Mouse (Mus musculus) intestine, postnatal 0 days (tissue): ENCODE data around the gene Gm17018. TPM values are rescaled to one million over a fixed set of nuclear protein-coding genes. Genes with fewer than 3 reads are reported as not detected.

ENCODE experiments used
- ATAC-seq: fragments of 200-750 bp; cut with Nextera tagmentation; 2 replicates; pipeline ENCODE4 v1.8.0; 2017; ENCODE audit warnings: mild to moderate bottlenecking, moderate TSS enrichment, moderate library complexity
- H3K27ac ChIP-seq: fragments of 300-500 bp; sonication (generic); 2 replicates; pipeline ENCODE4 v1.5.1; 2014; ENCODE audit warnings: mild to moderate bottlenecking, low read depth, low read length, moderate library complexity
- H3K27me3 ChIP-seq: fragments of 300-500 bp; sonication (generic); replicated peaks from 2 replicates; pipeline ENCODE4 v1.6.1; 2014; ENCODE audit warnings: low read length, mixed read lengths; ENCODE audit not compliant: control insufficient read depth, insufficient read depth
- H3K36me3 ChIP-seq: fragments of 300-500 bp; sonication (generic); 2 replicates; pipeline ENCODE4 v1.6.1; 2014; ENCODE audit warnings: mild to moderate bottlenecking, moderate library complexity; ENCODE audit not compliant: control insufficient read depth, insufficient read depth
- H3K4me1 ChIP-seq: fragments of 300-500 bp; sonication (generic); replicated peaks from 2 replicates; pipeline ENCODE4 v1.6.1; 2014; ENCODE audit warnings: antibody characterized with exemption, low read length, mixed read lengths; ENCODE audit not compliant: control insufficient read depth, insufficient read depth
- H3K4me2 ChIP-seq: fragments of 300-500 bp; sonication (generic); replicated peaks from 2 replicates; pipeline ENCODE4 v1.6.1; 2014; ENCODE audit warnings: low read depth, mild to moderate bottlenecking, moderate library complexity
- H3K4me3 ChIP-seq: fragments of 300-500 bp; sonication (generic); 2 replicates; pipeline ENCODE4 v1.5.1; 2014; ENCODE audit warnings: low read depth, low read length
- H3K9ac ChIP-seq: fragments of 300-500 bp; sonication (generic); 2 replicates; pipeline ENCODE4 v1.6.1; 2014; ENCODE audit warnings: mild to moderate bottlenecking, low read depth, low read length
- H3K9me3 ChIP-seq: fragments of 300-500 bp; sonication (generic); 2 replicates; pipeline ENCODE4 v1.6.1; 2016; ENCODE audit warnings: mixed run types; ENCODE audit not compliant: control insufficient read depth
- CTCF ChIP-seq: sonication (generic); IDR thresholded peaks from 2 replicates; pipeline ENCODE4 v1.5.1; 2016; ENCODE audit warnings: low read depth, mild to moderate bottlenecking, control low read depth, antibody characterized with exemption, moderate library complexity
- WGBS: fragments of 180-500 bp; shearing (Covaris S2); extraction: QIAGEN DNeasy Blood & Tissue Kit; methylation state at CpG from one replicate; pipeline ENCODE4 v1.1.7; 2014; 5-methylcytosine and 5-hydroxymethylcytosine counted together
- polyA plus RNA-seq: library from polyadenylated mRNA; unstranded; fragments of >200 nt; fragmentation: Nextera tagmentation; extraction: Ambion mirVana; gene quantifications from 2 replicates; pipeline ENCODE4 v1.2.1, GENCODE M21; 2015

Gene Gm17018
- polyA plus RNA-seq, 1 experiment from 2014 or later: 24.7 TPM

DNA sequence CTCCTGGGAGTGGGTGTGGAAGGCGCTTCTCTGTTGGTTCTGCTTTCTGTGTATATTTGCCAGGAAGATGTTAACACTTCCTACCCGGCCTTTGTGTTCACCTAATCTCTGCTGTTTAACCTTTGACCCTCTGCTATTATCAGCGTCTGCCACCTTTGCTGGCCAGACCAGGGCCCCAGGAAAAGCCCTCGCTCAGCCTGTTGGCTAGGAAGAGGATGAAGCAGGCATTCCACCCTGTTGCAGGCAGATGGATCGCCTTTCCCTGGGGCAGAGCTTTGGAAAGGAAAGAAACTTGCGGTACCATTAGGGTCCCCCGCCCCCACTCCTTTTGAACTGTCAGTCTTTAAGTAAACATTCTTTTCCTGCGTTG is 15.2 kb downstream of the Gm17018 start:
- 10% methylated on average over 8 of the region's 8 CpGs for WGBS
- Histone ChIP-seq H3K4me1 (peaks cover 16% of the 10 kb centered on the region; the same call in 1 of the 2 replicates), H3K9ac (0 out of 2 replicates have a peak overlapping the region, but pooled peaks have one; percentile 18), H3K36me3 (peaks cover 43% of the 10 kb centered on the region), H3K4me3 (no peak overlapping the region), H3K9me3 (no peaks in the 10 kb centered on the region), H3K27ac (peak overlapping the region; percentile 52), H3K27me3 (no peaks in the 10 kb centered on the region), H3K4me2 (peak overlapping the region; percentile 42)
- TF ChIP-seq CTCF: no peak
- ATAC-seq: peak; percentile 69

- 60% methylated on average over 14 of the region's 14 CpGs for WGBS
- H3K27me3 ChIP-seq: no peaks in the 10 kb centered on the region
- no peak overlapping the region for H3K4me3 ChIP-seq
- no peak overlapping the region for H3K9ac ChIP-seq
- no peak overlapping the region; the same call in 1 of the 2 replicates for H3K4me2 ChIP-seq
- no peaks in the 10 kb centered on the region for H3K9me3 ChIP-seq
- no peak for ATAC-seq
- H3K4me1 ChIP-seq: peaks cover 16% of the 10 kb centered on the region; the same call in 1 of the 2 replicates
- H3K27ac ChIP-seq: no peak overlapping the region
- H3K36me3 ChIP-seq: peaks cover 39% of the 10 kb centered on the region
- TF ChIP-seq CTCF: no peak
Observed at GRCm38 (mm10) chr19:45577141-45577750, 16.8 kb downstream of the Gm17018 start.

GRCm38 (mm10) chr19:45578976-45579375 is 18.6 kb downstream of the Gm17018 start:
- Histone ChIP-seq H3K4me1 (peaks cover 16% of the 10 kb centered on the region; the same call in 1 of the 2 replicates), H3K27ac (no peak overlapping the region), H3K9me3 (no peaks in the 10 kb centered on the region), H3K27me3 (no peaks in the 10 kb centered on the region), H3K4me3 (no peak overlapping the region), H3K9ac (no peak overlapping the region), H3K4me2 (no peak overlapping the region), H3K36me3 (peaks cover 29% of the 10 kb centered on the region)
- whole genome bisulfite sequencing: 80% methylated on average over 12 of the region's 12 CpGs
- no peak for ATAC-seq
- TF ChIP-seq CTCF: no peak

DNA sequence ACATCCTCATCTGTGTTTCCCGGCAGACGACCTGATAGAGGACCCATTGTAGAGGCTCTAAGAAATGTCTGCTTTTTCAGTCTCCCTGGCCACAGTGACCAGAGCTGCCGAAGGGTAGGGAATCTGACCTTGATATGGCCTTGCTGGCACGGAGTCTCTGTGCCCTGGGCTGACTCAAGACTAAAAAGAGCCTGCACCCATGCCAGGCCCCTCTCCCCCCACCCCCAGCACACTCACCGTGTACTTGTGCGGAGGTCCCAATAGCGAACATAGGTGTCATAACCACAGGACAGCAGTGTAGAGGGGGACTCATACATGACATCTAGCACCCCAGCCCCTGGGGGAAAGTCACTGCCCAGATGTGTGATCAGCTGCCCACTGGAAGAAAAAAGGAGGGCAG is 19.0 kb downstream of the Gm17018 start:
- peaks cover 16% of the 10 kb centered on the region; the same call in 1 of the 2 replicates for H3K4me1 ChIP-seq
- ATAC-seq: no peak
- no peak for TF ChIP-seq CTCF

GRCm38 (mm10) chr19:45580235-45580634 is 19.8 kb downstream of the Gm17018 start:
- WGBS: 77% methylated on average over 12 of the region's 12 CpGs
- TF ChIP-seq CTCF: no peak
- no peak for ATAC-seq
- Histone ChIP-seq H3K27me3 (no peaks in the 10 kb centered on the region), H3K4me3 (no peak overlapping the region), H3K4me2 (no peak overlapping the region), H3K9me3 (no peaks in the 10 kb centered on the region), H3K27ac (no peak overlapping the region), H3K36me3 (peaks cover 29% of the 10 kb centered on the region), H3K4me1 (peaks cover 12% of the 10 kb centered on the region; the same call in 1 of the 2 replicates), H3K9ac (no peak overlapping the region)

More for the DNA sequence above, 19.0 kb downstream of the Gm17018 start:
- WGBS: 88% methylated on average over 7 of the region's 7 CpGs
- H3K27ac ChIP-seq: no peak overlapping the region
- H3K27me3 ChIP-seq: no peaks in the 10 kb centered on the region
- peaks cover 29% of the 10 kb centered on the region for H3K36me3 ChIP-seq
- H3K9me3 ChIP-seq: no peaks in the 10 kb centered on the region
- H3K4me2 ChIP-seq: no peak overlapping the region
- no peak overlapping the region for H3K4me3 ChIP-seq
- no peak overlapping the region for H3K9ac ChIP-seq

DNA sequence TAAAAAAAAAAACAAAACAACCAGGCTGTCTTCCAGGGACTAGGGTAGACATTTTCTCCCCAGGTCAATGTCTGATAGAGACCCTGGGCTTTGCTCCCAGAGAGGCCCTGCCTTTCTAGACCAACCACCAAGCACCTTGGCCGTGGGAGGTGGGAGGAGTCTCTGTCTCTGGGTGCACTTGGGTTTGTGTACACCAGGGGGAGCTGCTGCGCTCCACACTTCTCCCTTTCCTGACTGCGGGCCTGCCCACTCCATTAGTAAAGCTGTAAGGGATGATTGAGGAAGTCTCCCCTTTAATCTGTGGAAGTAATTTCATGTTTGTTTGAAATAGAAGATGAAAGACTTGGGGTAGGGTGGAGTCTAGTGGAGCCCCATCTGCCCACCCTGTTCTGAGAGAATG is 20.8 kb downstream of the Gm17018 start:
- no peak overlapping the region for H3K27ac ChIP-seq
- TF ChIP-seq CTCF: peak; percentile 79
- H3K4me1 ChIP-seq: peaks cover 3% of the 10 kb centered on the region; the same call in 1 of the 2 replicates
- H3K36me3 ChIP-seq: peaks cover 29% of the 10 kb centered on the region
- no peaks in the 10 kb centered on the region for H3K27me3 ChIP-seq
- 60% methylated on average over 3 of the region's 3 CpGs for WGBS
- H3K9ac ChIP-seq: no peak overlapping the region
- H3K4me3 ChIP-seq: no peak overlapping the region
- H3K9me3 ChIP-seq: no peaks in the 10 kb centered on the region
- ATAC-seq: peak; percentile 47
- H3K4me2 ChIP-seq: no peak overlapping the region

DNA sequence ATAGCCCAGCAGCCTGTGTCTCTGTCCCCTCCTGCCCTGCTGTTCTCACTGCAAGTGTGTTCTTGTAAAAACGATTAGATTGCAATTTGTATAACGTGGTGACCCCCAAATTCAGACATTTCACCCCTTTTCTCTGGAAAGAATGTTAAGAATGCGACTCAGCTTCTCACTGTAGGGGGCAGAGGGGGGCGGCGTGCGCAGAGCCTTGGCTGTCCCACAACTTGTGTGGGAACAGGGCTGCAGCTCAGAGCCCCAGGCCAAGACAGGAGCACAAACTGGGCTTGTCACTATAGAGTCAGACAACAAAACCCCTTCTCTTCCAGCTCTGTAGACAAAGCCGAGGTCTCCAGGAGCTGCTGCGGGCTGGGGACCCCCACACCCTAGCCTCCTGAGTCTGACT is 21.7 kb downstream of the Gm17018 start:
- no peak for ATAC-seq

More for the DNA sequence above, 21.7 kb downstream of the Gm17018 start:
- H3K4me2 ChIP-seq: no peak overlapping the region
- no peak overlapping the region for H3K4me3 ChIP-seq
- H3K9me3 ChIP-seq: no peaks in the 10 kb centered on the region
- 52% methylated on average over 8 of the region's 8 CpGs for WGBS
- peaks cover 24% of the 10 kb centered on the region for H3K36me3 ChIP-seq
- no peak overlapping the region for H3K9ac ChIP-seq
- no peaks in the 10 kb centered on the region for H3K4me1 ChIP-seq
- H3K27ac ChIP-seq: no peak overlapping the region
- TF ChIP-seq CTCF: no peak
- H3K27me3 ChIP-seq: no peaks in the 10 kb centered on the region
